Mouse (Mus musculus): ENCODE data around the gene Mixl1. TPM values are rescaled to one million over a fixed set of nuclear protein-coding genes. Genes with fewer than 3 reads are reported as not detected.

The Mixl1 gene
- total and polyA plus RNA-seq, 2 experiments, result not detected

GRCm38 (mm10) chr1:180719951-180720689, 23.3 kb upstream of the Mixl1 start:
- H3K4me3 ChIP-seq (ENCODE audit: insufficient read depth, low read depth, low read length), result no peak overlapping the region

GRCm38 (mm10) chr1:180719483-180719882, 22.6 kb upstream of the Mixl1 start:
- Histone ChIP-seq H3K27ac (replicated peaks; ENCODE audit: insufficient read depth, low read depth, low read length) (no peak overlapping the region), H3K9ac (ENCODE audit: low read depth, low read length) (no peak overlapping the region), H3K36me3 (ENCODE audit: control insufficient read depth, insufficient read depth, low read length) (no peaks in the 10 kb centered on the region), H3K79me2 (ENCODE audit: control insufficient read depth, insufficient read depth, low read length) (no peaks in the 10 kb centered on the region), H3K4me3 (ENCODE audit: insufficient read depth, low read depth, low read length) (no peak overlapping the region), H3K4me1 (ENCODE audit: control insufficient read depth, insufficient read depth, low read length) (peaks cover 10% of the 10 kb centered on the region), H3K27me3 (ENCODE audit: control insufficient read depth, insufficient read depth, low read length) (no peaks in the 10 kb centered on the region)
- TF ChIP-seq POLR2A (IDR thresholded peaks at IDR 0.05; ENCODE audit: extremely low read depth, insufficient read depth, low read length), result no peak
- TF ChIP-seq CTCF (IDR thresholded peaks at IDR 0.05; ENCODE audit: low read depth, low read length), result no peak
- no peak for DNase-seq (ENCODE audit: extremely low read depth, low read depth, low spot score)
- WGBS, result 81% methylated on average over 6 of the region's 6 CpGs

More at GRCm38 (mm10) chr1:180719951-180720689, 23.3 kb upstream of the Mixl1 start:
- no peak overlapping the region for H3K9ac ChIP-seq (ENCODE audit: low read depth, low read length)
- peak; percentile 95 for DNase-seq (ENCODE audit: extremely low read depth, low read depth, low spot score)
- H3K27me3 ChIP-seq (ENCODE audit: control insufficient read depth, insufficient read depth, low read length), result no peaks in the 10 kb centered on the region
- 12% methylated on average over 5 of the region's 5 CpGs for WGBS
- H3K4me1 ChIP-seq (ENCODE audit: control insufficient read depth, insufficient read depth, low read length), result peaks cover 4% of the 10 kb centered on the region
- no peaks in the 10 kb centered on the region for H3K36me3 ChIP-seq (ENCODE audit: control insufficient read depth, insufficient read depth, low read length)
- H3K79me2 ChIP-seq (ENCODE audit: control insufficient read depth, insufficient read depth, low read length), result no peaks in the 10 kb centered on the region
- peak overlapping the region; percentile 9 for H3K27ac ChIP-seq (replicated peaks; ENCODE audit: insufficient read depth, low read depth, low read length)
- TF ChIP-seq POLR2A (IDR thresholded peaks at IDR 0.05; ENCODE audit: extremely low read depth, insufficient read depth, low read length) (no peak), CTCF (IDR thresholded peaks at IDR 0.05; ENCODE audit: low read depth, low read length) (peak; percentile 99)

DNA sequence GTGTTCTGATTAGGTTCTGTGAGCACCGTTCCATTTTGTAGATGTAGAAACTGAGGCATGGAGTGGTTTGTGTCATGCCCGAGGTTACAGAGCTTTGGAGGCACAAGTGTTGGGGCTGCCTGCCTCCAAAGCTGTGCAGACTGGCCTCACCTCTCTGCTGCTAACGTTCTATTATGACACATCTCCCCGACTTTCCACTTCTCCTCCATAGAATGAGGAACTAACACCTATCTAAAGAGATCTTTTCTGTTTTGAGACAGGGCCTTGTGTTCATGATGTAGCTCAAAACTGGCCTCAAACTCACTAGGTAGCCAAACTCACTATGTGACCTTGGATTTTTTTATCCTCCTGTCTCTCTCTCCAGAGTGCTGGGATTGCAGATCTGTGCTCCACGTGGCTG, 21.9 kb upstream of the Mixl1 start:
- Histone ChIP-seq H3K27ac (replicated peaks; ENCODE audit: insufficient read depth, low read depth, low read length) (no peak overlapping the region), H3K36me3 (ENCODE audit: control insufficient read depth, insufficient read depth, low read length) (no peaks in the 10 kb centered on the region), H3K4me1 (ENCODE audit: control insufficient read depth, insufficient read depth, low read length) (peaks cover 15% of the 10 kb centered on the region), H3K9ac (ENCODE audit: low read depth, low read length) (no peak overlapping the region), H3K79me2 (ENCODE audit: control insufficient read depth, insufficient read depth, low read length) (no peaks in the 10 kb centered on the region), H3K27me3 (ENCODE audit: control insufficient read depth, insufficient read depth, low read length) (no peaks in the 10 kb centered on the region), H3K4me3 (ENCODE audit: insufficient read depth, low read depth, low read length) (no peak overlapping the region)
- WGBS, result 78% methylated on average over 5 of the region's 5 CpGs
- DNase-seq (ENCODE audit: extremely low read depth, low read depth, low spot score), result no peak
- TF ChIP-seq CTCF (IDR thresholded peaks at IDR 0.05; ENCODE audit: low read depth, low read length), result no peak

DNA sequence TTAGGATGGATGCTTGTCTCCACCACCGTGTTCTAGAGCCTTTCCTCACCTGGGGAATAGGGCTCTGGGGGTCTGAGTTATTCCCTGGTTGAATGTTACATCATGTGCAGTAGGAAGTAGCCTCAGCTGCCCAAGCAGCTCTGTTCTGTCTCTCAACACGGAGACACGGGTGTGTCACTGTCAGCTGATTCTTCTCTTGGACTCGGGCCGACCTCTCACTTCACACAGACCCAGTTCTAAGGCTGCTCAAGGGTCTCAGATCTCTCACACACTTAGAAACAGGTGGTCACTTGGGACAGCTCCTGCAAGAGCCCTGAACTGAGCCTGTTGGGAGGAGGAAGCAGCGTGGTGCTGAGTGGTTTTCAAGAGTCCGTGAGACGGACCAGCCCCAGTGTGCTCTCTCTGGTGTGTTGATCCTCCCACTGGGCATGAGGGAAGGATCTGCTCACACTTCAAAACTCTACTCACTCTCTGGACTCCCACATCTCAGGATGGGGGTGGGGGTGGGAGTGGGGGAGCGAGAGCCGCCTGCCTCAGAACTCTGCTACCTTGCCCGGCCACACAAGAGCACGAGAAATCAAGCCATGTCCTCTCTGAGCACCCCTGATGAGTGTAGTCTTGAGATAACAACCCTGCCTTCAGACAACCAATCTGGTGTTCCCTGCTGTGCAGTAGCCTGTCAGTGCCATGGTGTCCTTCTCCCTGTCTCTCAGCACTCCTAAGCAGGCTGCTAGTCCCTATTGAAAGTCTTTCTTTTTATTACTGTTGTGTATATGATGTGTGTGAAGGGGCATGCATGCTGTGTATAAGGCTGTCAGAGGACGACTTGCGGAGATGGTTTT, 12.3 kb upstream of the Mixl1 start:
- Histone ChIP-seq H3K27ac (replicated peaks; ENCODE audit: insufficient read depth, low read depth, low read length) (no peak overlapping the region), H3K4me1 (ENCODE audit: control insufficient read depth, insufficient read depth, low read length) (peaks cover 12% of the 10 kb centered on the region; the same call in 1 of the 2 replicates), H3K9ac (ENCODE audit: low read depth, low read length) (no peak overlapping the region), H3K4me3 (ENCODE audit: insufficient read depth, low read depth, low read length) (no peak overlapping the region), H3K27me3 (ENCODE audit: control insufficient read depth, insufficient read depth, low read length) (no peaks in the 10 kb centered on the region), H3K79me2 (ENCODE audit: control insufficient read depth, insufficient read depth, low read length) (no peaks in the 10 kb centered on the region), H3K36me3 (ENCODE audit: control insufficient read depth, insufficient read depth, low read length) (no peaks in the 10 kb centered on the region)
- TF ChIP-seq POLR2A (IDR thresholded peaks at IDR 0.05; ENCODE audit: extremely low read depth, insufficient read depth, low read length), result no peak
- TF ChIP-seq CTCF (IDR thresholded peaks at IDR 0.05; ENCODE audit: low read depth, low read length), result no peak
- 88% methylated on average over 14 of the region's 14 CpGs for WGBS
- no peak for DNase-seq (ENCODE audit: extremely low read depth, low read depth, low spot score)

GRCm38 (mm10) chr1:180707813-180708212, 11.0 kb upstream of the Mixl1 start:
- Histone ChIP-seq H3K36me3 (ENCODE audit: control insufficient read depth, insufficient read depth, low read length) (no peaks in the 10 kb centered on the region), H3K27me3 (ENCODE audit: control insufficient read depth, insufficient read depth, low read length) (no peaks in the 10 kb centered on the region), H3K4me1 (ENCODE audit: control insufficient read depth, insufficient read depth, low read length) (peaks cover 11% of the 10 kb centered on the region; the same call in 1 of the 2 replicates), H3K4me3 (ENCODE audit: insufficient read depth, low read depth, low read length) (no peak overlapping the region), H3K9ac (ENCODE audit: low read depth, low read length) (no peak overlapping the region), H3K27ac (replicated peaks; ENCODE audit: insufficient read depth, low read depth, low read length) (no peak overlapping the region), H3K79me2 (ENCODE audit: control insufficient read depth, insufficient read depth, low read length) (no peaks in the 10 kb centered on the region)
- TF ChIP-seq CTCF (IDR thresholded peaks at IDR 0.05; ENCODE audit: low read depth, low read length) (no peak), POLR2A (IDR thresholded peaks at IDR 0.05; ENCODE audit: extremely low read depth, insufficient read depth, low read length) (no peak)
- WGBS, result 27% methylated on average over 3 of the region's 3 CpGs
- peak; percentile 71 for DNase-seq (ENCODE audit: extremely low read depth, low read depth, low spot score)

Measured in liver, adult 2 months (tissue).